ENCODE assay signal across 22 mouse cellular contexts in genomic region chr10:12595379-12595778, GRCm38 (mm10).
DNase-seq lines count a peak whose midpoint lies in the region; ATAC-seq and TF ChIP-seq lines count a peak whose summit lies in the region.
"Had no signal": no experiment of that assay in that cellular context is flagged by ENCODE, and none has a peak within 500 bp of the region (broad histone marks: within the 10 kb centered on the region; RNA-seq: fewer than 3 reads in every experiment).

No protein-coding gene starts in this region.

- no peak overlapping the region for H3K4me2 ChIP-seq in forebrain, embryonic 12.5 days
- H3K4me2 ChIP-seq in forebrain, postnatal 0 days (ENCODE audit: low read depth) = no peak overlapping the region
- H3K4me2 ChIP-seq in neural tube, embryonic 11.5 days (ENCODE audit: low read depth) = no peak overlapping the region
- no peak overlapping the region for H3K4me2 ChIP-seq in neural tube, embryonic 15.5 days
- no peak overlapping the region for H3K4me2 ChIP-seq in midbrain, embryonic 11.5 days
- H3K4me2 ChIP-seq: embryonic facial prominence, embryonic 15.5 days; hindbrain, embryonic 14.5 days had no signal

- TF ChIP-seq CTCF in forebrain, postnatal 0 days (IDR thresholded peaks at IDR 0.05; ENCODE audit: low read depth) = no peak

- no peaks in the 10 kb centered on the region for H3K27me3 ChIP-seq in forebrain, embryonic 12.5 days
- no peaks in the 10 kb centered on the region for H3K27me3 ChIP-seq in forebrain, postnatal 0 days (ENCODE audit: insufficient read depth, low read length)
- no peaks in the 10 kb centered on the region for H3K27me3 ChIP-seq in neural tube, embryonic 11.5 days (ENCODE audit: control insufficient read depth, insufficient read depth, low read length)
- H3K27me3 ChIP-seq in neural tube, embryonic 15.5 days (replicated peaks) = no peaks in the 10 kb centered on the region
- no peaks in the 10 kb centered on the region for H3K27me3 ChIP-seq in midbrain, embryonic 11.5 days (ENCODE audit: control insufficient read depth, insufficient read depth, low read length)
- H3K27me3 ChIP-seq: embryonic facial prominence, embryonic 15.5 days had no signal

- H3K36me3 ChIP-seq in forebrain, embryonic 12.5 days (replicated peaks) = no peaks in the 10 kb centered on the region
- H3K36me3 ChIP-seq in forebrain, postnatal 0 days (ENCODE audit: insufficient read depth) = no peaks in the 10 kb centered on the region
- no peaks in the 10 kb centered on the region for H3K36me3 ChIP-seq in neural tube, embryonic 11.5 days (ENCODE audit: control insufficient read depth, insufficient read depth, low read length)
- H3K36me3 ChIP-seq in neural tube, embryonic 15.5 days = no peaks in the 10 kb centered on the region
- H3K36me3 ChIP-seq in midbrain, embryonic 11.5 days (ENCODE audit: control insufficient read depth, insufficient read depth, low read length) = no peaks in the 10 kb centered on the region
- H3K36me3 ChIP-seq: embryonic facial prominence, embryonic 15.5 days; heart, embryonic 10.5 days had no signal

- no peaks in the 10 kb centered on the region for H3K9me3 ChIP-seq in forebrain, embryonic 12.5 days
- H3K9me3 ChIP-seq in forebrain, postnatal 0 days (ENCODE audit: low read length) = no peaks in the 10 kb centered on the region
- no peaks in the 10 kb centered on the region for H3K9me3 ChIP-seq in neural tube, embryonic 11.5 days (ENCODE audit: control insufficient read depth, low read length)
- no peaks in the 10 kb centered on the region for H3K9me3 ChIP-seq in neural tube, embryonic 15.5 days (replicated peaks)
- no peaks in the 10 kb centered on the region for H3K9me3 ChIP-seq in midbrain, embryonic 11.5 days (ENCODE audit: control insufficient read depth, low read length)
- H3K9me3 ChIP-seq: embryonic facial prominence, embryonic 15.5 days; heart, embryonic 10.5 days had no signal

- WGBS in forebrain, embryonic 12.5 days = 7% methylated on average over 2 of the region's 2 CpGs
- 8% methylated on average over 2 of the region's 2 CpGs for WGBS in forebrain, postnatal 0 days
- WGBS in neural tube, embryonic 11.5 days = 28% methylated on average over 2 of the region's 2 CpGs
- WGBS in neural tube, embryonic 15.5 days = 4% methylated on average over 2 of the region's 2 CpGs
- 23% methylated on average over 2 of the region's 2 CpGs for whole genome bisulfite sequencing in midbrain, embryonic 11.5 days

- 0 out of 2 replicates have a peak, but pooled peaks have one; percentile 33 for ATAC-seq in forebrain, embryonic 12.5 days (ENCODE audit: low FRiP score)
- ATAC-seq in forebrain, postnatal 0 days = no peak
- ATAC-seq in neural tube, embryonic 11.5 days (ENCODE audit: insufficient read depth, low FRiP score, low TSS enrichment) = peak; percentile 83
- ATAC-seq in neural tube, embryonic 15.5 days (ENCODE audit: low FRiP score) = no peak
- ATAC-seq in midbrain, embryonic 11.5 days (ENCODE audit: low FRiP score) = no peak
- ATAC-seq: forebrain, embryonic 14.5 days; inflammation-experienced regulatory T-cells, adult 6 months had no signal

- H3K4me3 ChIP-seq in forebrain, embryonic 12.5 days (replicated peaks) = no peak overlapping the region
- no peak overlapping the region for H3K4me3 ChIP-seq in forebrain, postnatal 0 days (ENCODE audit: low read depth, low read length)
- no peak overlapping the region for H3K4me3 ChIP-seq in neural tube, embryonic 11.5 days (ENCODE audit: low read depth, low read length)
- H3K4me3 ChIP-seq in neural tube, embryonic 15.5 days (replicated peaks) = no peak overlapping the region
- no peak overlapping the region for H3K4me3 ChIP-seq in midbrain, embryonic 11.5 days (ENCODE audit: low read depth, low read length)
- H3K4me3 ChIP-seq: embryonic facial prominence, embryonic 15.5 days; erythroblast, embryonic 14.5 days; heart, embryonic 10.5 days had no signal

- DNase-seq in forebrain, postnatal 0 days = no peak
- no peak for DNase-seq in neural tube, embryonic 11.5 days (ENCODE audit: low spot score)
- DNase-seq in mesoderm, embryonic 11.5 days (ENCODE audit: low read depth, low spot score) = peak; percentile 33
- no peak for DNase-seq in midbrain, embryonic 11.5 days (ENCODE audit: low spot score, missing footprints)
- no peak for DNase-seq in cerebellum, adult 9-11 months
- DNase-seq: adrenal gland, adult 8-10 months; adrenal gland, postnatal 36 days; cerebellum, adult 2 months; cerebellum, postnatal 14 days; embryo, embryonic 11 days; gastrocnemius, postnatal 10 days; heart, adult 18-20 months; heart, postnatal 10 days; heart, postnatal 4 days had no signal

- H3K9ac ChIP-seq in forebrain, embryonic 12.5 days = no peak overlapping the region
- H3K9ac ChIP-seq in forebrain, postnatal 0 days = no peak overlapping the region
- no peak overlapping the region for H3K9ac ChIP-seq in neural tube, embryonic 11.5 days (ENCODE audit: low read length)
- no peak overlapping the region for H3K9ac ChIP-seq in neural tube, embryonic 15.5 days (replicated peaks)
- H3K9ac ChIP-seq in midbrain, embryonic 11.5 days (ENCODE audit: low read length) = no peak overlapping the region
- H3K9ac ChIP-seq: embryonic facial prominence, embryonic 15.5 days; hindbrain, embryonic 14.5 days had no signal

- H3K27ac ChIP-seq in forebrain, embryonic 12.5 days = no peak overlapping the region
- H3K27ac ChIP-seq in forebrain, postnatal 0 days (ENCODE audit: low read depth, low read length) = no peak overlapping the region
- no peak overlapping the region for H3K27ac ChIP-seq in neural tube, embryonic 11.5 days (ENCODE audit: low read depth, low read length)
- no peak overlapping the region for H3K27ac ChIP-seq in neural tube, embryonic 15.5 days (replicated peaks)
- H3K27ac ChIP-seq in midbrain, embryonic 11.5 days (ENCODE audit: low read depth, low read length) = no peak overlapping the region
- H3K27ac ChIP-seq: embryonic facial prominence, embryonic 15.5 days; heart, embryonic 10.5 days; hindbrain, embryonic 14.5 days had no signal

- H3K4me1 ChIP-seq in forebrain, embryonic 12.5 days = peaks cover 5% of the 10 kb centered on the region
- no peaks in the 10 kb centered on the region for H3K4me1 ChIP-seq in forebrain, postnatal 0 days (ENCODE audit: insufficient read depth)
- H3K4me1 ChIP-seq in neural tube, embryonic 11.5 days (ENCODE audit: control insufficient read depth, insufficient read depth, low read length) = peaks cover 3% of the 10 kb centered on the region; the same call in 1 of the 2 replicates
- no peaks in the 10 kb centered on the region for H3K4me1 ChIP-seq in neural tube, embryonic 15.5 days
- peaks cover 3% of the 10 kb centered on the region; the same call in 1 of the 2 replicates for H3K4me1 ChIP-seq in midbrain, embryonic 11.5 days (ENCODE audit: control insufficient read depth, insufficient read depth, low read length)
- H3K4me1 ChIP-seq: embryonic facial prominence, embryonic 15.5 days; heart, embryonic 10.5 days had no signal

Comparison
In these comparisons a context has a peak if more than half of its experiments do, and no peak if none do; other contexts are left out.
1. ATAC-seq: peak in forebrain, embryonic 12.5 days (single experiment) and neural tube, embryonic 11.5 days (single experiment); none in forebrain, postnatal 0 days (single experiment), neural tube, embryonic 15.5 days (single experiment) and midbrain, embryonic 11.5 days (single experiment).